Mouse (Mus musculus): ENCODE measurements at regions not wholly inside any gene's neighbourhood (a gene's known extent, or its start where the extent isn't known, plus 50 kb on each side); places are given as distances from the start of the nearest gene placed in this dataset.

DNA sequence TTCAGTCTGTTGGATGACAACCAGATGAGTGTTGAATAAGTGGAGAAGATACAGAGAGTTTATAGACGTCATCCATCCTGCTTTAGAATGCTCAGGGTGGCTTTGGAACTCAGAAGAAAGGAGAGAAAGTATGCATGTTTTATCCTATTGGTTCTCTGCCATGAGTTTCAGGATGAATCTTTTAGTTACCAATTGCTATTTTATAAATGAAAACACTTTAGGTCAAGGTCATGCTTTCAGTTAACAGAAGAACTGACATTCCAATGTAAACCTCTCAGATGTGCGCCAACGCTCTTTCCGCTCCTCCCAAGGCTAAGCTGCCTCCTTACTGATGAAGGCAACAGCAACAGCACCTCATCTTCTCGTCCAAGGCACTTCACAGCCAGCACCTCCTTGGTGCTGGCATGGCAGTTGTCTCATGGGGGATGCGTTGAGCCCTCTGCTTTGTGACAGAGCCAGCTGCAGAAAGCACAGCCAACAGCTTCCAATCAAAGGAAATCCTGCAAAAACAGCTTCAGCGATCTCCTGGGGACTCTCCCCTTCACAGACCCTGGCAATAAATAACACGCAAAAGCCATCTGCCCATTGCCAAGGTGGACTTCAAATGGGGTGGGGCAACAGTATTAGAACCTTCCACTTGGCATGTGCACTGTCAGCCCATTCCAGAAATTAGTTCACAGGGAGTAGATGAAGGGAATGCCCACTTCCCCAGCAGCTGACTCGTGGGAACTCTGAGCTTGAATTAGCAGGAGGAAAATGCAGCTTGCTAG, 580.9 kb upstream of the Klf4 start:
- Histone ChIP-seq H3K4me2 (replicated peaks; ENCODE audit: low read depth) (peak overlapping the region; percentile 46), H3K4me1 (replicated peaks; ENCODE audit: control insufficient read depth, insufficient read depth, low read length) (no peaks in the 10 kb centered on the region; the same call in 1 of the 2 replicates), H3K9me3 (ENCODE audit: control insufficient read depth) (no peaks in the 10 kb centered on the region), H3K9ac (ENCODE audit: low read depth, low read length) (no peak overlapping the region), H3K27ac (ENCODE audit: low read depth, low read length) (peak overlapping the region; percentile 73), H3K36me3 (ENCODE audit: control insufficient read depth, insufficient read depth) (no peaks in the 10 kb centered on the region), H3K4me3 (ENCODE audit: low read depth, low read length) (no peak overlapping the region), H3K27me3 (replicated peaks; ENCODE audit: control insufficient read depth, insufficient read depth, low read length) (no peaks in the 10 kb centered on the region)
- TF ChIP-seq CTCF (IDR thresholded peaks at IDR 0.05; ENCODE audit: low read depth) = no peak
- WGBS = 32% methylated on average over 9 of the region's 9 CpGs
- peak; percentile 44; the same call in 1 of the 2 replicates for ATAC-seq

DNA sequence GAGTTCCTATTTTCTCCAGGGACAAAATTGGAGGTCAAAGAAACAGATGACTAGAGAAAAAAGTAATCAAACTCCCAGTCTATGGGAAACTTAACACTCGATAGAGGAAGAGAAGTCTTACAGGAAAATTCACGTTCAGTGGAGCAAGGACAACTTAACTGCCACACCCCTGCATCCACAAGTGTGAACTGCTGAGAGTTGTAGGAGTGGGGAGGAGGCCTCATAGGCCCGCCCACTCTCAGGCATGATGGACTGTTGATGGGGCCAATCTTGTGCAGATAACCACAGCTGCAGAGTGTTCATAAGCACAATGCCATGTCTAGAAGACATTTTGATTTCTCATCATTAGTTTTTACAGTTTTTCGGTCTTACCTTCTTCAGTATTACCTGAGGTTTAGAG, 574.7 kb upstream of the Klf4 start:
- Histone ChIP-seq H3K36me3 (ENCODE audit: control insufficient read depth, insufficient read depth) (no peaks in the 10 kb centered on the region), H3K27ac (ENCODE audit: low read depth, low read length) (no peak overlapping the region), H3K27me3 (replicated peaks; ENCODE audit: control insufficient read depth, insufficient read depth, low read length) (no peaks in the 10 kb centered on the region), H3K4me2 (replicated peaks; ENCODE audit: low read depth) (no peak overlapping the region), H3K4me3 (ENCODE audit: low read depth, low read length) (no peak overlapping the region), H3K9ac (ENCODE audit: low read depth, low read length) (no peak overlapping the region), H3K4me1 (replicated peaks; ENCODE audit: control insufficient read depth, insufficient read depth, low read length) (no peaks in the 10 kb centered on the region), H3K9me3 (ENCODE audit: control insufficient read depth) (no peaks in the 10 kb centered on the region)
- WGBS = 63% methylated on average over 4 of the region's 4 CpGs
- no peak for ATAC-seq
- no peak for TF ChIP-seq CTCF (IDR thresholded peaks at IDR 0.05; ENCODE audit: low read depth)

DNA sequence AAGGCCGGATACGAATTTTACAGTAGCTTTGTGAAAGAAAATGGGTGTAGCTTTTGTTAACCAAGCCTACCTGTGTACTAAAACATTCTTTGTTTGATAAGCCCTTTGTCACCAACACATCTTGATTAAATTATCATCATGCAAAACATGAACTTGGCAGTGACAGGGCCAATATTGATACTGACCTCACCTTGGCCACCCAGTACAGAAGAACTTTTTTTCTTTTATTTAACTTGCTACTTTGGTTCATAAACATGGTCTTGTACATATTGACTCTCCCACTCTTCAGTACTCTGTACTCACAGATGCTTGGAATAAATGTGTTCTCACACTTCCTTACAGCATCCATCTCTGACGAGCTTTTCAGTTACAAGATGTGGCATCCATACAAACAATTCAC, 570.0 kb upstream of the Klf4 start:
- H3K27me3 ChIP-seq (replicated peaks; ENCODE audit: control insufficient read depth, insufficient read depth, low read length) = no peaks in the 10 kb centered on the region
- H3K9me3 ChIP-seq (ENCODE audit: control insufficient read depth) = no peaks in the 10 kb centered on the region
- no peak overlapping the region for H3K4me2 ChIP-seq (replicated peaks; ENCODE audit: low read depth)
- no peak overlapping the region for H3K4me3 ChIP-seq (ENCODE audit: low read depth, low read length)
- H3K9ac ChIP-seq (ENCODE audit: low read depth, low read length) = no peak overlapping the region
- no peaks in the 10 kb centered on the region for H3K4me1 ChIP-seq (replicated peaks; ENCODE audit: control insufficient read depth, insufficient read depth, low read length)
- no peak overlapping the region for H3K27ac ChIP-seq (ENCODE audit: low read depth, low read length)
- H3K36me3 ChIP-seq (ENCODE audit: control insufficient read depth, insufficient read depth) = no peaks in the 10 kb centered on the region
- ATAC-seq = no peak
- 76% methylated on average over 3 of the region's 3 CpGs for WGBS
- TF ChIP-seq CTCF (IDR thresholded peaks at IDR 0.05; ENCODE audit: low read depth) = no peak

DNA sequence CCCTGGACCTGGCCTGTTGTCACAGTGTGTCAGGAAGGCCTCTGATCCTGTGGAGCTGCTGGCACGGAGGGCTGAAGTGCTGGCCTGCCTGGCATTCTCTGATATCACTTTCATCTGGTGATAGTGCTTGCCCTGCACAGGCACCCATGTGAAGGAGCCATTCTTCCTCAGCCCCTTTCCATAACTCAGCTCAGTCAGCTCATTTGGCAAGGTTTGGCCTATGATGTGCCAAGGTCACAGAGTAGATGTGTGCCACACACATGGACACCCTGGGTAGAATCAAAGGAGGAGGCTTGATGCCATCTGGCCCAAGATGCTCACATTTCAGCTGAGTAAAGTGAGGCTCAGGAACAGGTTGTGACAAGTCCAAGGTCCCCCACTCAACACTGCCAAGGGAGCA, 558.5 kb upstream of the Klf4 start:
- Histone ChIP-seq H3K36me3 (ENCODE audit: control insufficient read depth, insufficient read depth) (no peaks in the 10 kb centered on the region), H3K4me1 (replicated peaks; ENCODE audit: control insufficient read depth, insufficient read depth, low read length) (no peaks in the 10 kb centered on the region), H3K27ac (ENCODE audit: low read depth, low read length) (no peak overlapping the region), H3K9me3 (ENCODE audit: control insufficient read depth) (no peaks in the 10 kb centered on the region), H3K27me3 (replicated peaks; ENCODE audit: control insufficient read depth, insufficient read depth, low read length) (no peaks in the 10 kb centered on the region), H3K4me3 (ENCODE audit: low read depth, low read length) (no peak overlapping the region), H3K9ac (ENCODE audit: low read depth, low read length) (no peak overlapping the region), H3K4me2 (replicated peaks; ENCODE audit: low read depth) (no peak overlapping the region)
- no peak for ATAC-seq
- no peak for TF ChIP-seq CTCF (IDR thresholded peaks at IDR 0.05; ENCODE audit: low read depth)
- 86% methylated on average over 1 of the region's 1 CpGs for WGBS

DNA sequence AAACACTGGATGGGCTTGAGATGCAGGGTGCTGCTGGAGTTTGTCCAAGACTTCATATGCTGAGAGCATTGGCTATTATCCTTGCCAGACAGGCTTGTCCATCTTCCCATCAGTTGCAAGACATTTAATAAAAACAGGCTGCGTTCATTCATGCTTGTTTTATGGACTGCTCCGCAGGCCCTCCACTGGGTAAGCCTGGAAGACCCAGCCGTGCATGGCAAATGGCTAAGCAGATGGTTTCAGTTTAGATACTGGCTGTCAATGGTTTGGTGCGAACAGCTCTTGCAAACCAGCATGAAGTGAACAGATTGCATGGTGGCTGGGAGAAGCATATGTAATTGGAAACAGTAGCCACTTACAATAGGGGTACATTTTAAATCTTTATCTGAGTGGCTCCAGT, 556.4 kb upstream of the Klf4 start:
- Histone ChIP-seq H3K4me3 (ENCODE audit: low read depth, low read length) (no peak overlapping the region), H3K9me3 (ENCODE audit: control insufficient read depth) (no peaks in the 10 kb centered on the region), H3K27ac (ENCODE audit: low read depth, low read length) (no peak overlapping the region), H3K9ac (ENCODE audit: low read depth, low read length) (no peak overlapping the region), H3K4me2 (replicated peaks; ENCODE audit: low read depth) (no peak overlapping the region), H3K4me1 (replicated peaks; ENCODE audit: control insufficient read depth, insufficient read depth, low read length) (no peaks in the 10 kb centered on the region), H3K27me3 (replicated peaks; ENCODE audit: control insufficient read depth, insufficient read depth, low read length) (no peaks in the 10 kb centered on the region), H3K36me3 (ENCODE audit: control insufficient read depth, insufficient read depth) (no peaks in the 10 kb centered on the region)
- WGBS = 72% methylated on average over 4 of the region's 4 CpGs
- ATAC-seq = no peak
- TF ChIP-seq CTCF (IDR thresholded peaks at IDR 0.05; ENCODE audit: low read depth) = no peak

DNA sequence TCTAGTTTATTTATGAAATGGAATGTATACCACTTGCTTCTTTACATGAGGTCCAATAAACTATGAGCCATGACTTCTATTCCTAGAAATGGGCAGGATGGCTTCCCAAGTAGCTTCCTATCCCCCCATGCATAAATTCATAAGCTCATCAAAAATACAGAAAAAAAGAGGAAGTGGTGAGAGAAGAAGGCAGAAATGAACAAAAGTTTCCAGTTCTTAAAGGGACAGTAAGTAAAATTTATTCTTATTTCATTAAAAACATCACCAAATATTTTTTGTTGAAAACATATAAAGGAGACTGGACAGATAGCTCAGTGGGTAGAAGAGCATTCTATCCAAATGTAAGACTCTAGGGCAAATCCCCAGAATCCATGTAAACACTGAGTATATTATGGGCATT, 554.0 kb upstream of the Klf4 start:
- H3K4me1 ChIP-seq (replicated peaks; ENCODE audit: control insufficient read depth, insufficient read depth, low read length) = no peaks in the 10 kb centered on the region
- H3K4me2 ChIP-seq (replicated peaks; ENCODE audit: low read depth) = no peak overlapping the region
- H3K9ac ChIP-seq (ENCODE audit: low read depth, low read length) = no peak overlapping the region
- H3K27me3 ChIP-seq (replicated peaks; ENCODE audit: control insufficient read depth, insufficient read depth, low read length) = no peaks in the 10 kb centered on the region
- no peak overlapping the region for H3K4me3 ChIP-seq (ENCODE audit: low read depth, low read length)
- H3K9me3 ChIP-seq (ENCODE audit: control insufficient read depth) = no peaks in the 10 kb centered on the region
- H3K36me3 ChIP-seq (ENCODE audit: control insufficient read depth, insufficient read depth) = no peaks in the 10 kb centered on the region
- ATAC-seq = no peak
- TF ChIP-seq CTCF (IDR thresholded peaks at IDR 0.05; ENCODE audit: low read depth) = no peak
- no peak overlapping the region for H3K27ac ChIP-seq (ENCODE audit: low read depth, low read length)

All from intestine, postnatal 0 days (tissue).